Mouse (Mus musculus): ENCODE data around the gene Rtn4r. TPM values are rescaled to one million over a fixed set of nuclear protein-coding genes. Genes with fewer than 3 reads are reported as not detected.
"Not testable (repeated sequence)": the region's sequence is repeated elsewhere in the genome, so short reads cannot be mapped to it uniquely, and the experiment has no call there.

Gene Rtn4r
- polyA plus RNA-seq, 1 experiment from 2014 or later, result 3.0 TPM

GRCm38 (mm10) chr16:18181398-18181797 lies 54.0 kb downstream of the Rtn4r start:
- H3K27ac ChIP-seq, result no peak overlapping the region
- peaks cover 26% of the 10 kb centered on the region for H3K4me1 ChIP-seq
- no peaks in the 10 kb centered on the region for H3K9me3 ChIP-seq
- ATAC-seq (ENCODE audit: insufficient read depth, low FRiP score, low read depth), result no peak
- H3K9ac ChIP-seq, result no peak overlapping the region
- H3K4me2 ChIP-seq, result no peak overlapping the region
- H3K36me3 ChIP-seq, result no peaks in the 10 kb centered on the region
- WGBS, result 37% methylated on average over 10 of the region's 10 CpGs
- no peak overlapping the region for H3K4me3 ChIP-seq (replicated peaks)
- no peaks in the 10 kb centered on the region for H3K27me3 ChIP-seq (replicated peaks)

- Histone ChIP-seq H3K9me3 (no peaks in the 10 kb centered on the region), H3K4me2 (no peak overlapping the region), H3K9ac (no peak overlapping the region), H3K4me1 (peaks cover 23% of the 10 kb centered on the region), H3K36me3 (no peaks in the 10 kb centered on the region), H3K27me3 (replicated peaks) (no peaks in the 10 kb centered on the region), H3K27ac (no peak overlapping the region), H3K4me3 (replicated peaks) (no peak overlapping the region)
- 81% methylated on average over 8 of the region's 8 CpGs for WGBS
- ATAC-seq (ENCODE audit: insufficient read depth, low FRiP score, low read depth), result no peak
These were observed 55.3 kb downstream of the Rtn4r start for GRCm38 (mm10) chr16:18182766-18183165.

- WGBS, result 60% methylated on average over 8 of the region's 8 CpGs
These were observed 58.4 kb downstream of the Rtn4r start for GRCm38 (mm10) chr16:18185715-18186449.

GRCm38 (mm10) chr16:18186798-18187197 lies 59.4 kb downstream of the Rtn4r start:
- H3K36me3 ChIP-seq, result no peaks in the 10 kb centered on the region
- H3K27ac ChIP-seq, result no peak overlapping the region
- H3K4me1 ChIP-seq, result no peaks in the 10 kb centered on the region; the same call in 1 of the 2 replicates
- H3K27me3 ChIP-seq (replicated peaks), result no peaks in the 10 kb centered on the region
- H3K4me2 ChIP-seq, result no peak overlapping the region
- no peak for ATAC-seq (ENCODE audit: insufficient read depth, low FRiP score, low read depth)
- whole genome bisulfite sequencing, result 69% methylated on average over 4 of the region's 4 CpGs
- no peaks in the 10 kb centered on the region for H3K9me3 ChIP-seq
- H3K4me3 ChIP-seq (replicated peaks), result no peak overlapping the region
- no peak overlapping the region for H3K9ac ChIP-seq

More at GRCm38 (mm10) chr16:18185715-18186449, 58.4 kb downstream of the Rtn4r start:
- H3K4me2 ChIP-seq, result no peak overlapping the region
- no peaks in the 10 kb centered on the region for H3K36me3 ChIP-seq
- peaks cover 3% of the 10 kb centered on the region; the same call in 1 of the 2 replicates for H3K4me1 ChIP-seq
- no peak for ATAC-seq (ENCODE audit: insufficient read depth, low FRiP score, low read depth)
- H3K27me3 ChIP-seq (replicated peaks), result no peaks in the 10 kb centered on the region
- H3K4me3 ChIP-seq (replicated peaks), result no peak overlapping the region
- no peak overlapping the region for H3K9ac ChIP-seq
- no peaks in the 10 kb centered on the region for H3K9me3 ChIP-seq
- no peak overlapping the region for H3K27ac ChIP-seq

GRCm38 (mm10) chr16:18187221-18187620 lies 59.8 kb downstream of the Rtn4r start:
- H3K36me3 ChIP-seq, result no peaks in the 10 kb centered on the region
- WGBS, result 69% methylated on average over 3 of the region's 3 CpGs
- no peak overlapping the region for H3K9ac ChIP-seq
- H3K4me3 ChIP-seq (replicated peaks), result no peak overlapping the region
- H3K4me2 ChIP-seq, result no peak overlapping the region
- no peak for ATAC-seq (ENCODE audit: insufficient read depth, low FRiP score, low read depth)
- no peaks in the 10 kb centered on the region for H3K27me3 ChIP-seq (replicated peaks)
- no peaks in the 10 kb centered on the region; the same call in 1 of the 2 replicates for H3K4me1 ChIP-seq
- no peaks in the 10 kb centered on the region for H3K9me3 ChIP-seq
- no peak overlapping the region for H3K27ac ChIP-seq

- no peak for ATAC-seq (ENCODE audit: insufficient read depth, low FRiP score, low read depth)
- Histone ChIP-seq H3K27ac (no peak overlapping the region), H3K4me1 (peaks cover 14% of the 10 kb centered on the region), H3K36me3 (no peaks in the 10 kb centered on the region), H3K9me3 (no peaks in the 10 kb centered on the region), H3K4me2 (no peak overlapping the region), H3K4me3 (replicated peaks) (no peak overlapping the region), H3K9ac (no peak overlapping the region), H3K27me3 (replicated peaks) (no peaks in the 10 kb centered on the region)
- WGBS, result 50% methylated on average over 2 of the region's 2 CpGs
These were observed 63.6 kb downstream of the Rtn4r start for GRCm38 (mm10) chr16:18191006-18191405.

- H3K9ac ChIP-seq, result no peak overlapping the region
- WGBS, result 62% methylated on average over 15 of the region's 15 CpGs
These were observed 67.0 kb downstream of the Rtn4r start for GRCm38 (mm10) chr16:18194208-18194985.

GRCm38 (mm10) chr16:18195068-18195467 lies 67.6 kb downstream of the Rtn4r start:
- WGBS, result 49% methylated on average over 5 of the region's 5 CpGs
- Histone ChIP-seq H3K27me3 (replicated peaks) (no peaks in the 10 kb centered on the region), H3K4me1 (peaks cover 16% of the 10 kb centered on the region; the same call in 1 of the 2 replicates), H3K9me3 (no peaks in the 10 kb centered on the region), H3K4me2 (no peak overlapping the region), H3K9ac (no peak overlapping the region), H3K4me3 (replicated peaks) (no peak overlapping the region), H3K27ac (peak overlapping the region; percentile 80), H3K36me3 (no peaks in the 10 kb centered on the region)
- ATAC-seq (ENCODE audit: insufficient read depth, low FRiP score, low read depth), result peak; percentile 29; the same call in 1 of the 2 replicates

More at GRCm38 (mm10) chr16:18194208-18194985, 67.0 kb downstream of the Rtn4r start:
- Histone ChIP-seq H3K27me3 (replicated peaks) (no peaks in the 10 kb centered on the region), H3K9me3 (no peaks in the 10 kb centered on the region), H3K27ac (peak overlapping the region; percentile 80), H3K4me1 (peaks cover 15% of the 10 kb centered on the region; the same call in 1 of the 2 replicates), H3K4me2 (no peak overlapping the region), H3K36me3 (no peaks in the 10 kb centered on the region), H3K4me3 (replicated peaks) (no peak overlapping the region)
- ATAC-seq (ENCODE audit: insufficient read depth, low FRiP score, low read depth), result no peak

GRCm38 (mm10) chr16:18195561-18195960 lies 68.1 kb downstream of the Rtn4r start:
- Histone ChIP-seq H3K4me1 (peaks cover 16% of the 10 kb centered on the region; the same call in 1 of the 2 replicates), H3K27ac (peak overlapping the region; percentile 80)
- not testable (repeated sequence) for ATAC-seq (ENCODE audit: insufficient read depth, low FRiP score, low read depth); H3K27me3 ChIP-seq (replicated peaks); H3K9me3 ChIP-seq; H3K4me2 ChIP-seq; H3K36me3 ChIP-seq; H3K9ac ChIP-seq; H3K4me3 ChIP-seq (replicated peaks)
- 46% methylated on average over 3 of the region's 3 CpGs for WGBS

GRCm38 (mm10) chr16:18197881-18198280 lies 70.4 kb downstream of the Rtn4r start:
- no peak for ATAC-seq (ENCODE audit: insufficient read depth, low FRiP score, low read depth)
- 82% methylated on average over 6 of the region's 6 CpGs for WGBS
- Histone ChIP-seq H3K4me1 (peaks cover 16% of the 10 kb centered on the region; the same call in 1 of the 2 replicates), H3K36me3 (no peaks in the 10 kb centered on the region), H3K4me3 (replicated peaks) (no peak overlapping the region), H3K9me3 (no peaks in the 10 kb centered on the region), H3K27ac (no peak overlapping the region), H3K9ac (no peak overlapping the region), H3K4me2 (no peak overlapping the region), H3K27me3 (replicated peaks) (no peaks in the 10 kb centered on the region)

GRCm38 (mm10) chr16:18198365-18199098 lies 71.1 kb downstream of the Rtn4r start:
- whole genome bisulfite sequencing, result 76% methylated on average over 10 of the region's 10 CpGs
- H3K4me1 ChIP-seq, result peaks cover 16% of the 10 kb centered on the region; the same call in 1 of the 2 replicates
- no peak overlapping the region for H3K4me3 ChIP-seq (replicated peaks)
- H3K36me3 ChIP-seq, result no peaks in the 10 kb centered on the region
- no peak overlapping the region for H3K9ac ChIP-seq
- ATAC-seq (ENCODE audit: insufficient read depth, low FRiP score, low read depth), result no peak
- H3K27me3 ChIP-seq (replicated peaks), result no peaks in the 10 kb centered on the region
- no peak overlapping the region for H3K4me2 ChIP-seq
- no peaks in the 10 kb centered on the region for H3K9me3 ChIP-seq
- H3K27ac ChIP-seq, result no peak overlapping the region

All from stomach, embryonic 15.5 days (tissue).